Mouse (Mus musculus) spleen, adult 2 months (tissue): Measurements from ENCODE around the gene Slc39a11. TPM values are rescaled to one million over a fixed set of nuclear protein-coding genes. Genes with fewer than 3 reads are reported as not detected.

ENCODE experiments used
- DNase-seq, 2 experiments: peaks; one replicate each; pipeline versions ENCODE4 v3.0.0 to v3.0.0-alpha.2; 2012 to 2021; ENCODE audit warnings: low spot score in 2 of 2, low read depth in 1 of 2
- H3K27ac ChIP-seq: fragments of 200-500 bp; 2 replicates; pipeline ENCODE4 v1.5.1; 2012; ENCODE audit warnings: low read length, inconsistent platforms; ENCODE audit not compliant: insufficient read depth
- H3K27me3 ChIP-seq: fragments of 200-500 bp; 2 replicates; pipeline ENCODE4 v1.6.1; 2012; ENCODE audit warnings: mild to moderate bottlenecking, moderate library complexity, low read length, inconsistent platforms; ENCODE audit not compliant: control insufficient read depth, insufficient read depth
- H3K36me3 ChIP-seq: fragments of 200-500 bp; 2 replicates; pipeline ENCODE4 v1.6.1; 2012; ENCODE audit warnings: mild to moderate bottlenecking, low read length, inconsistent platforms; ENCODE audit not compliant: control insufficient read depth, insufficient read depth
- H3K4me1 ChIP-seq: fragments of 200-500 bp; 2 replicates; pipeline ENCODE4 v1.6.1; 2011; ENCODE audit warnings: inconsistent platforms; ENCODE audit not compliant: control insufficient read depth, insufficient read depth, insufficient read length
- H3K4me3 ChIP-seq: fragments of 200-500 bp; 2 replicates; pipeline ENCODE4 v1.5.1; 2011; ENCODE audit warnings: mild to moderate bottlenecking, inconsistent platforms; ENCODE audit not compliant: insufficient read depth, insufficient read length; ENCODE audit errors: extremely low read depth
- CTCF ChIP-seq: fragments of 200-500 bp; IDR thresholded peaks from 2 replicates; pipeline ENCODE4 v1.5.1; 2011; ENCODE audit warnings: mild to moderate bottlenecking, inconsistent platforms; ENCODE audit not compliant: insufficient read depth, insufficient read length, insufficient replicate concordance; ENCODE audit errors: extremely low read depth
- POLR2A ChIP-seq: fragments of 200-500 bp; IDR thresholded peaks from 2 replicates; pipeline ENCODE4 v1.6.1; 2011; ENCODE audit warnings: low read depth, low read length, inconsistent platforms
- WGBS: fragments of 180-500 bp; shearing (Covaris S2); methylation state at CpG from one replicate; pipeline ENCODE4 v1.1.7; 2018; 5-methylcytosine and 5-hydroxymethylcytosine counted together
- polyA plus RNA-seq: library from polyadenylated mRNA; depleted of rRNA; stranded (reverse); fragments of >200 nt; gene quantifications from 2 replicates; pipeline ENCODE4 v1.2.3, GENCODE M21; 2012; rRNA removed

Gene Slc39a11
- polyA plus RNA-seq, 1 experiment, result 11.6 TPM

DNA sequence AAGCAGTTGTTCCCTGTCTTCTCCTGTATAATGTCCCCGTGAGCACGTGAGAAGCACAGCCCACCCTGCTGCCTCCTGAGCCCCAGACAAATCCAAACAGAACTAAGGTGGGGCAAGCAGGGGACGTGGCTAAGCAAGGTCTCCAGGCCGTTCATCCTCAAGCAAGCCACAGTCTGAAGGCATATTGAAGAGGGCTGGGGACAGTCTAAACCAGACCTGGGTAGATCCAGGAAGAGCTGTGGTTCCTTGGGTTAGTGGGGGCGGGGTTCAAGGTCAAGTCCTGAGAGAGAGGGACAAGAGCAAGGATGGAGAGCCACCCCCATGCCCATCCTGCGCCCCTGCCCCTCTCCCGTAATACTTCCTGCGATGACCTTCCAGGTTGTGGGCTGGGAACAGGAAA is 452.3 kb downstream of the Slc39a11 start:
- WGBS, result 59% methylated on average over 8 of the region's 8 CpGs

DNA sequence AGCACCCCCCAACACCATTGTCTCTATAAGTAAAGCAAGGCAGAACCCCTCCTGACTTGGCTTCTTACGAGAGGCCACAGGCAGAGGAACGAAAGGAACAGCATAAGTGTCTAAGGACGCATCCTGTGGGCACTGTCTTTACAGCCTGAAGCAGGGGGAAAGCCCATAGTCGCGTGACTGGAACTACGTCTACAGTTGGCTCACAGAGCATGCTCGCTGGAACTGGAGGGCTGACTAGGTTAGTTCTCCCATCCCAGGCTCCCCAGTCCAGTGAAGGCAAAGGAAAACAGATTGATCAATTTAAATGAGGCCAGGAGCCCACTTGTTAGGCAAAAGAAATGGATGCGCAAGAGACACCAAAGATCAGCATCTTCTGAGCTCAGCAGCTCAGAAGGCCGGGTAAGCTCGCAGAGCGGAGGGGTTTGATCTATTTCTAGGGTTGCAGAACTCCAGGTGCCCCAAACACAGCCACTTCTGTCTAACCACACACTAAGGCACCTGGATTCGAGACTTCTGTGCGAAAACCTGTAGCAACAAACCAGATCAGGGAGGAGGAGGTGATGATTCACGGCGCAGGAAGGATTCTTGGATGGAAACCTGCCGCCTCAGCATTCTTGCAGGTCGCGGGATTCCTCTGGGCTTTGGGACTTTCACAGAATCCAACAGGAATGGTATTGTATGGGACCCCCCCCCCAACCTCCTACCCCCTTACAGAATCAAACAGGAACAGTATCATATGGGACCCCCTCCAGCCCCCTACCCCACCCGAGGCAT is 453.5 kb downstream of the Slc39a11 start:
- TF ChIP-seq POLR2A (no peak), CTCF (no peak)
- H3K4me1 ChIP-seq, result peaks cover 10% of the 10 kb centered on the region
- H3K27ac ChIP-seq, result no peak overlapping the region
- H3K4me3 ChIP-seq, result no peak overlapping the region
- H3K36me3 ChIP-seq, result no peaks in the 10 kb centered on the region
- 78% methylated on average over 19 of the region's 19 CpGs for WGBS
- DNase-seq, result no peak
- peaks cover 2% of the 10 kb centered on the region for H3K27me3 ChIP-seq

More for the DNA sequence above, 452.3 kb downstream of the Slc39a11 start:
- no peak for DNase-seq
- peaks cover 10% of the 10 kb centered on the region for H3K4me1 ChIP-seq
- no peak overlapping the region for H3K4me3 ChIP-seq
- no peak overlapping the region for H3K27ac ChIP-seq
- TF ChIP-seq POLR2A (no peak), CTCF (no peak)
- H3K27me3 ChIP-seq, result peaks cover 2% of the 10 kb centered on the region
- H3K36me3 ChIP-seq, result no peaks in the 10 kb centered on the region

Other genes with a start within 250 kb of the Slc39a11 start
- 0.19 and 0.25 TPM in 2 replicates for gene Sstr2, start 30.7 kb downstream of the Slc39a11 start, polyA plus RNA-seq
- 33.7 and 40.6 TPM in 2 replicates for gene Cog1, start 910 bp downstream of the Slc39a11 start, polyA plus RNA-seq
- gene Fam104a, start 34.1 kb upstream of the Slc39a11 start, polyA plus RNA-seq, result 20.1 and 28.4 TPM in 2 replicates
- gene D11Wsu47e, start 34.3 kb upstream of the Slc39a11 start, polyA plus RNA-seq, result 6.9 and 7.4 TPM in 2 replicates
- not detected in 2 replicates for gene Cpsf4l, start 59.9 kb upstream of the Slc39a11 start, polyA plus RNA-seq
- 20.2 and 20.9 TPM in 2 replicates for gene Cdc42ep4, start 101.8 kb upstream of the Slc39a11 start, polyA plus RNA-seq